Mouse (Mus musculus): ENCODE measurements around the gene Phf13. TPM values are rescaled to one million over a fixed set of nuclear protein-coding genes. Genes with fewer than 3 reads are reported as not detected.

The Phf13 gene
- polyA plus RNA-seq, 1 experiment from 2014 or later: 26.1 TPM

DNA sequence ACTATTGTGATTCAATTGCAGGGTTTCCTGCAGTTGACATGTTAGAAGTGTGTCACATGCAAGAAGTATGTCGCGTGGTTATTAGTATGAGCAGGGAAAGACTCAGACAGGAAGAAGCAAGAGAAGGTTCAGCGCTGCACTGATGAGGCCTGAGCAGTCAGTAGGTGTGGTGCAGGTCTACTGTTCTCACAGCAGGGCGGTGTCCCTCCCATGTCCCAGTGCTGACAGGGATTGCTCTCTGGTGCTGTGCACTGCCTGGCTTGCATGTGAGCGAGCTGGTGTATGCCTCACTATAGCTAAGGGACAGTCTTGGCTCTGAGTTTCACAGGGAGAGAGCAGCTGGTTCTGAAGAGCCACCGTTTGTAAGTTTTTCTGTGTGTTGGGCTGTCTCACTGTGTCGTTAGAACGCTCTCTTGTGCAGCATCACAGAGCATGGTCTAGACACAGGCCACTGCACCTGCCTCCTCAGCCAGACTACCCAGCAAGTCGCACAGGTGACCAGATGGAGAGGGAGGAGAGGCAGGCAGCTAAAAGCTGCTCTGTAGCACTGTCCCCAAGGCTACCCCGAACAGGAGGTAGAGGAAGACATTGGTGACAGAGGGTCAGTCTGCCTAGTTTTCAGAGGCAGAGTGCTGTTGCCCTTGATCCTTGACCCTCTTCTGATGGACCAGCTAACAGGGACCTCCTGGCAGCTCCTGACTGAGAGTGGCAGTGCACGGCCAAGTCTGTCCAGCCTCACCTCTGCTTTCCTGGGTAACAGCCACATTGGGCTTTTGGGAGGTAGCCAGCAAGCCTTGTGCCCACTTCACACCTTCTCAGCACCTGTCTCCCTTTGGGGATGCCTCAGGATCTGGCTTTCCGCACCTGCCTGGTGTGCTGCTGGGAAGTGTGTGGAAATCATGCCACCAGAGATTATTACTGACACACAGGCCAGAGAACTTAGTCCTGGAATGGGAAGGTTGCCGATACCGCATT is 47.3 kb downstream of the Phf13 start:
- Histone ChIP-seq H3K9me3 (no peaks in the 10 kb centered on the region), H3K36me3 (replicated peaks) (peaks cover 64% of the 10 kb centered on the region), H3K4me1 (no peaks in the 10 kb centered on the region), H3K4me3 (no peak overlapping the region), H3K27me3 (ENCODE audit: poor library complexity, severe bottlenecking) (no peaks in the 10 kb centered on the region), H3K27ac (no peak overlapping the region)
- DNase-seq (ENCODE audit: extremely low spot score, low spot score): no peak
- WGBS: 95% methylated on average over 14 of the region's 14 CpGs

DNA sequence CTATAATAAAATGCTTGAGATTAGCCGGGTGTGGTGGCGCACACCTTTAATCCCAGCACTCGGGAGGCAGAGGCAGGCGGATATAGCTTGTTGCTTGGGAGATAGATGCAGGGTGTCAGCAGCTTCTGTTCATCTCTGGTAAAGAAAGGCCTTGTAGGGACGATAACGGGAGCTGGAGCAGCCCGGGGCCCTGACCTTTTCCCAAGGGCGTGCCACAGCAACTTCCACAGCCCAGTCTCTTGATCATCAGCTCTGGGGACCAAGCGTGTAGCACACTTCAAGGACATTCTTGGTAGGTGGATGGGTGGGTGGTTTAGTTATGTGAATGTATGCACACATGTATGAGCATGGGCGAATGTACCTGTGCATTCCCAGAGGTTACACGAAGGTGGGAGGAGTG is 49.8 kb downstream of the Phf13 start:
- no peak overlapping the region for H3K4me3 ChIP-seq
- no peak for DNase-seq (ENCODE audit: extremely low spot score, low spot score)
- no peaks in the 10 kb centered on the region for H3K4me1 ChIP-seq
- H3K9me3 ChIP-seq: no peaks in the 10 kb centered on the region
- H3K36me3 ChIP-seq (replicated peaks): peaks cover 47% of the 10 kb centered on the region
- WGBS: 92% methylated on average over 11 of the region's 11 CpGs
- H3K27me3 ChIP-seq (ENCODE audit: poor library complexity, severe bottlenecking): no peaks in the 10 kb centered on the region
- no peak overlapping the region for H3K27ac ChIP-seq

Other genes with a start within 250 kb of the Phf13 start
- gene Camta1, start 134.4 kb downstream of the Phf13 start, polyA plus RNA-seq (2016; fragmentation: Nextera tagmentation; extraction: Ambion mirVana): 122 and 131 TPM in 2 replicates
- 113 and 114 TPM in 2 replicates for gene Dnajc11, start 62.6 kb downstream of the Phf13 start, polyA plus RNA-seq (2016; fragmentation: Nextera tagmentation; extraction: Ambion mirVana)
- 34.9 and 35.7 TPM in 2 replicates for gene Thap3, start 7.3 kb downstream of the Phf13 start, polyA plus RNA-seq (2016; fragmentation: Nextera tagmentation; extraction: Ambion mirVana)
- gene Klhl21, start 12.5 kb upstream of the Phf13 start, polyA plus RNA-seq (2016; fragmentation: Nextera tagmentation; extraction: Ambion mirVana): 8.1 and 8.3 TPM in 2 replicates
- gene Zbtb48, start 31.4 kb upstream of the Phf13 start, polyA plus RNA-seq (2016; fragmentation: Nextera tagmentation; extraction: Ambion mirVana): 24.1 and 24.4 TPM in 2 replicates
- gene Tas1r1, start 42.3 kb upstream of the Phf13 start, polyA plus RNA-seq (2016; fragmentation: Nextera tagmentation; extraction: Ambion mirVana): 0.48 and 0.79 TPM in 2 replicates
- 42.0 and 43.0 TPM in 2 replicates for gene Nol9, start 43.1 kb upstream of the Phf13 start, polyA plus RNA-seq (2016; fragmentation: Nextera tagmentation; extraction: Ambion mirVana)
- gene Plekhg5, start 76.2 kb upstream of the Phf13 start, polyA plus RNA-seq (2016; fragmentation: Nextera tagmentation; extraction: Ambion mirVana): 9.6 and 9.8 TPM in 2 replicates
- 0.72 and 0.96 TPM in 2 replicates for gene Tnfrsf25, start 119.7 kb upstream of the Phf13 start, polyA plus RNA-seq (2016; fragmentation: Nextera tagmentation; extraction: Ambion mirVana)
- gene Espn, start 156.1 kb upstream of the Phf13 start, polyA plus RNA-seq (2016; fragmentation: Nextera tagmentation; extraction: Ambion mirVana): 5.6 and 5.9 TPM in 2 replicates
- not detected in 2 replicates for gene Hes2, start 162.6 kb upstream of the Phf13 start, polyA plus RNA-seq (2016; fragmentation: Nextera tagmentation; extraction: Ambion mirVana)
- gene Acot7, start 181.9 kb upstream of the Phf13 start, polyA plus RNA-seq (2016; fragmentation: Nextera tagmentation; extraction: Ambion mirVana): 61.0 and 64.4 TPM in 2 replicates